Mouse (Mus musculus) forebrain, embryonic 11.5 days (tissue): Measurements from ENCODE around the gene Gm49320. TPM values are rescaled to one million over a fixed set of nuclear protein-coding genes. Genes with fewer than 3 reads are reported as not detected.
"Not testable (repeated sequence)": the region's sequence is repeated elsewhere in the genome, so short reads cannot be mapped to it uniquely, and the experiment has no call there.

Experiments
- ATAC-seq: fragments of 200-750 bp; cut with Nextera tagmentation; replicated peaks from 2 replicates; pipeline ENCODE4 v1.8.0; 2017; ENCODE audit warnings: moderate TSS enrichment; ENCODE audit not compliant: low FRiP score
- DNase-seq: peaks from one replicate; pipeline ENCODE4 v3.0.0-alpha.2; 2017; ENCODE audit warnings: low spot score
- H3K27ac ChIP-seq: fragments of 300-500 bp; sonication (generic); 2 replicates; pipeline ENCODE4 v1.5.1; 2014; ENCODE audit warnings: low read depth, low read length
- H3K27me3 ChIP-seq: fragments of 300-500 bp; sonication (generic); 2 replicates; pipeline ENCODE4 v1.6.1; 2014; ENCODE audit warnings: mild to moderate bottlenecking, low read length, mixed read lengths; ENCODE audit not compliant: control insufficient read depth, insufficient read depth
- H3K36me3 ChIP-seq: fragments of 300-500 bp; sonication (generic); 2 replicates; pipeline ENCODE4 v1.6.1; 2014; ENCODE audit warnings: mild to moderate bottlenecking, low read length, moderate library complexity, mixed read lengths; ENCODE audit not compliant: control insufficient read depth, insufficient read depth
- H3K4me1 ChIP-seq: fragments of 300-500 bp; sonication (generic); replicated peaks from 2 replicates; pipeline ENCODE4 v1.6.1; 2014; ENCODE audit warnings: low read length, mixed read lengths; ENCODE audit not compliant: control insufficient read depth, insufficient read depth
- H3K4me2 ChIP-seq: fragments of 300-500 bp; sonication (generic); 2 replicates; pipeline ENCODE4 v1.6.1; 2014; ENCODE audit warnings: low read depth, mild to moderate bottlenecking, low read length, moderate library complexity, mixed read lengths; ENCODE audit not compliant: severe bottlenecking
- H3K4me3 ChIP-seq: fragments of 300-500 bp; sonication (generic); 2 replicates; pipeline ENCODE4 v1.5.1; 2014; ENCODE audit warnings: low read depth, low read length
- H3K9ac ChIP-seq: fragments of 300-500 bp; sonication (generic); 2 replicates; pipeline ENCODE4 v1.6.1; 2014; ENCODE audit warnings: low read length
- H3K9me3 ChIP-seq: fragments of 300-500 bp; sonication (generic); 2 replicates; pipeline ENCODE4 v1.6.1; 2016; ENCODE audit warnings: low read length, mixed read lengths; ENCODE audit not compliant: control insufficient read depth
- WGBS: fragments of 180-500 bp; shearing (Covaris S2); extraction: QIAGEN DNeasy Blood & Tissue Kit; methylation state at CpG from one replicate; pipeline ENCODE4 v1.1.7; 2014; 5-methylcytosine and 5-hydroxymethylcytosine counted together
- polyA plus RNA-seq: library from polyadenylated mRNA; unstranded; fragments of >200 nt; fragmentation: Nextera tagmentation; extraction: Ambion mirVana; gene quantifications from 2 replicates; pipeline ENCODE4 v1.2.1, GENCODE M21; 2014

Gene Gm49320
- polyA plus RNA-seq, 1 experiment from 2014 or later: 0.90 TPM

- Histone ChIP-seq H3K9me3 (no peaks in the 10 kb centered on the region), H3K9ac (peak overlapping the region; percentile 84), H3K4me2 (peak overlapping the region; percentile 61), H3K27me3 (no peaks in the 10 kb centered on the region; the same call in 1 of the 2 replicates), H3K27ac (peak overlapping the region; percentile 31; the same call in 1 of the 2 replicates), H3K4me3 (peak overlapping the region; percentile 77), H3K36me3 (peaks cover 4% of the 10 kb centered on the region; the same call in 1 of the 2 replicates), H3K4me1 (peaks cover 13% of the 10 kb centered on the region)
- DNase-seq: no peak
- 50% methylated on average over 8 of the region's 8 CpGs for WGBS
- ATAC-seq: no peak
Observed at GRCm38 (mm10) chr8:4252116-4252760, 13.6 kb downstream of the Gm49320 start.

- H3K9me3 ChIP-seq: no peaks in the 10 kb centered on the region
- H3K36me3 ChIP-seq: peaks cover 4% of the 10 kb centered on the region; the same call in 1 of the 2 replicates
- ATAC-seq: peak; percentile 90
- H3K27me3 ChIP-seq: no peaks in the 10 kb centered on the region; the same call in 1 of the 2 replicates
- under 1% methylated on average over 69 of the region's 69 CpGs for WGBS
- peak within 1 kb of the TSS; percentile 77 for H3K4me3 ChIP-seq
- peaks cover 22% of the 10 kb centered on the region for H3K4me1 ChIP-seq
- peak; percentile 96 for DNase-seq
- H3K9ac ChIP-seq: peak within 1 kb of the TSS; percentile 84
- H3K4me2 ChIP-seq: peak within 1 kb of the TSS; percentile 74
- peak within 1 kb of the TSS; percentile 90 for H3K27ac ChIP-seq
Observed at GRCm38 (mm10) chr8:4252934-4253841, 14.5 kb downstream of the Gm49320 start, which contains the start of gene Snapc2. TSS of gene Snapc2 (plus strand) at chr8:4253080.

GRCm38 (mm10) chr8:4254001-4254400, 15.3 kb downstream of the Gm49320 start:
- ATAC-seq (no peak), DNase-seq (no peak)
- Histone ChIP-seq H3K9ac (no peak overlapping the region; the same call in 1 of the 2 replicates), H3K9me3 (no peaks in the 10 kb centered on the region), H3K4me3 (peak overlapping the region; percentile 77), H3K27me3 (no peaks in the 10 kb centered on the region; the same call in 1 of the 2 replicates), H3K36me3 (peaks cover 4% of the 10 kb centered on the region; the same call in 1 of the 2 replicates), H3K4me1 (peaks cover 21% of the 10 kb centered on the region), H3K27ac (no peak overlapping the region), H3K4me2 (peak overlapping the region; percentile 74)
- 65% methylated on average over 6 of the region's 6 CpGs for WGBS

GRCm38 (mm10) chr8:4255471-4255870, 16.8 kb downstream of the Gm49320 start:
- not testable (repeated sequence) for H3K9ac ChIP-seq, H3K36me3 ChIP-seq, ATAC-seq, H3K9me3 ChIP-seq, H3K4me2 ChIP-seq, H3K4me3 ChIP-seq, DNase-seq, H3K27ac ChIP-seq, H3K27me3 ChIP-seq
- peaks cover 26% of the 10 kb centered on the region for H3K4me1 ChIP-seq
- 89% methylated on average over 7 of the region's 7 CpGs for WGBS

GRCm38 (mm10) chr8:4256911-4257310, 18.2 kb downstream of the Gm49320 start:
- WGBS: 68% methylated on average over 4 of the region's 4 CpGs
- Histone ChIP-seq H3K36me3 (peaks cover 4% of the 10 kb centered on the region; the same call in 1 of the 2 replicates), H3K4me2 (no peak overlapping the region), H3K9me3 (no peaks in the 10 kb centered on the region), H3K4me3 (no peak overlapping the region), H3K9ac (no peak overlapping the region; the same call in 1 of the 2 replicates), H3K27me3 (no peaks in the 10 kb centered on the region), H3K4me1 (peaks cover 24% of the 10 kb centered on the region), H3K27ac (no peak overlapping the region)
- DNase-seq (no peak), ATAC-seq (no peak)

- Histone ChIP-seq H3K27me3 (no peaks in the 10 kb centered on the region), H3K9ac (peak overlapping the region; percentile 86), H3K27ac (no peak overlapping the region), H3K4me3 (peak overlapping the region; percentile 82; the same call in 1 of the 2 replicates), H3K4me1 (peaks cover 23% of the 10 kb centered on the region), H3K36me3 (peaks cover 4% of the 10 kb centered on the region; the same call in 1 of the 2 replicates), H3K4me2 (peak overlapping the region; percentile 85), H3K9me3 (no peaks in the 10 kb centered on the region)
- DNase-seq: no peak
- WGBS: 80% methylated on average over 4 of the region's 4 CpGs
- no peak for ATAC-seq
Observed at GRCm38 (mm10) chr8:4257350-4257749, 18.7 kb downstream of the Gm49320 start.

- Histone ChIP-seq H3K36me3 (peaks cover 4% of the 10 kb centered on the region; the same call in 1 of the 2 replicates), H3K27ac (peak overlapping the region; percentile 96), H3K4me3 (peak overlapping the region; percentile 82), H3K4me2 (peak overlapping the region; percentile 85), H3K9me3 (no peaks in the 10 kb centered on the region), H3K9ac (peak overlapping the region; percentile 86), H3K27me3 (no peaks in the 10 kb centered on the region), H3K4me1 (peaks cover 21% of the 10 kb centered on the region)
- DNase-seq (peak; percentile 95), ATAC-seq (peak; percentile 72)
- 2% methylated on average over 35 of the region's 35 CpGs for WGBS
Observed at GRCm38 (mm10) chr8:4258233-4258632, 19.6 kb downstream of the Gm49320 start.

- H3K4me3 ChIP-seq: peak overlapping the region; percentile 82
- peak overlapping the region; percentile 96 for H3K27ac ChIP-seq
- peak overlapping the region; percentile 85 for H3K4me2 ChIP-seq
- H3K9ac ChIP-seq: peak overlapping the region; percentile 86
- no peaks in the 10 kb centered on the region for H3K27me3 ChIP-seq
- WGBS: under 1% methylated on average over 32 of the region's 32 CpGs
- ATAC-seq (peak; percentile 81), DNase-seq (no peak)
- H3K4me1 ChIP-seq: peaks cover 21% of the 10 kb centered on the region
- peaks cover 4% of the 10 kb centered on the region; the same call in 1 of the 2 replicates for H3K36me3 ChIP-seq
- H3K9me3 ChIP-seq: no peaks in the 10 kb centered on the region
Observed at GRCm38 (mm10) chr8:4258678-4259077, 20.0 kb downstream of the Gm49320 start.
